Mouse (Mus musculus) c-Kit-positive CD71-positive TER-119-negative erythroid progenitor cells, embryonic 14.5 days (primary cell): Measurements from ENCODE around the gene Pard3b.

Experiments used
- DNase-seq: peaks from one replicate; pipeline ENCODE4 v3.0.0-alpha.2; 2013; ENCODE audit warnings: low read depth

Gene Pard3b

DNA sequence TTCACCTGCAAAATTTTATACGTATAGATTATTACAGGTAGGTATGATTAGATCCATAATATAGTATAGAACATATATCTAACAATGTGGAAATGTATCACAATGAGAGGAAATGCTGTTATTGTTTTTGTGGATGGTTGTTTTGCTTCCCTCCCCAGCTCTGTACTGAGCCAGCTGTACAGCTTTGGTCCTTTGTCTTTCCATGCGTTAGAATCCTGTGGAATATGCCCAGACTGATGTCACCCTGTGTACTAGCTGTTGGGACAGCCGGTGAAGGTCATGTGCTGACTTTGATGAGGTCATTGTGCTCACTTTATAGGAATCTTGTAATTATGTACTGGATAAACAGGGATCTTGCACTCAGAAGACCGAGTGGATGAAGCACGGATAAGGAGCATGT is 286.9 kb downstream of the Pard3b start:
- DNase-seq = no peak

- no peak for DNase-seq
These were observed 289.6 kb downstream of the Pard3b start for GRCm38 (mm10) chr1:61928131-61928761.

- no peak for DNase-seq
These were observed 294.9 kb downstream of the Pard3b start for GRCm38 (mm10) chr1:61933574-61933973.

DNA sequence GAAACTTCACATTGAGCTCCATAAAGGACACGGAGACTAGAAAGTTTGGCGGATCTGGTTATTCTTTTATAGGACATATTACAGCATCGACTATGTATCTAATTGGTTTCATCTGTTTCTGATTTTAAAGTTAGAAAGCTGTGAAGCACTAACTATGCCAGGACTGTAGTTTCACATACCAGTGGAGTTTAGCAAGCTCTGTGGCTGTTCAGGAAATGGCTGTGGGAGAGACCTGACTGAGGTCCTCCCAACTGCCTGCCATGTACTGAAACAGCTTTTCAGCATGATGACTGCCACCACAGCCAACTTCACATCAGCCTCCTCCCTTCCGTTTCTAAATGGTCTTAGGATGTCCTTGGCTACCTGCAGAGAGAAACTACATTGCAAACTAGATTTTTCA is 296.1 kb downstream of the Pard3b start:
- no peak for DNase-seq

- no peak for DNase-seq
These were observed 301.3 kb downstream of the Pard3b start for GRCm38 (mm10) chr1:61939882-61940281.

- no peak for DNase-seq
These were observed 322.9 kb downstream of the Pard3b start for GRCm38 (mm10) chr1:61961533-61961932.

GRCm38 (mm10) chr1:61962571-61962970 is 323.9 kb downstream of the Pard3b start:
- DNase-seq = no peak

GRCm38 (mm10) chr1:61967124-61967523 is 328.5 kb downstream of the Pard3b start:
- no peak for DNase-seq

GRCm38 (mm10) chr1:61967807-61968206 is 329.2 kb downstream of the Pard3b start:
- DNase-seq = no peak

DNA sequence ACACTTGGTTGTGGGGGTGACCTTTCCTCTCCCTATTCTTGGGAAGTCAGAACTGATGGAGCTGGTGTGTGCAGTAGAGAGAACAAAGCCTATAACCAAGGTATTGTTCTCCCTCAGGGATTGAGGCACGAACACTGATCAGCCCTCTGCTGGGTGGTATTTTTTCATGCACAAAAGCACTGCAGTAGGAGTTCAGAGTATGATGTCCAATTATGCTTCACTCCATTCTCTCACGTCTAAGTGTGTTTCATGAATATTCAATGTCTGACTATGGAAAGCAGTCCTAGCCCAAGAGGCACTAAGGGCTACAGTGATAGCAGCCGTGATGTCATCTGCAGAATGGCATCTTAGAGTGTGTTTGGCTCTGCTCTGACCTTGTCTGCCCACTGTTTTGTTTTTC is 359.1 kb downstream of the Pard3b start:
- no peak for DNase-seq

GRCm38 (mm10) chr1:62008811-62009210 is 370.2 kb downstream of the Pard3b start:
- DNase-seq = no peak

GRCm38 (mm10) chr1:62011712-62012111 is 373.1 kb downstream of the Pard3b start:
- no peak for DNase-seq

DNA sequence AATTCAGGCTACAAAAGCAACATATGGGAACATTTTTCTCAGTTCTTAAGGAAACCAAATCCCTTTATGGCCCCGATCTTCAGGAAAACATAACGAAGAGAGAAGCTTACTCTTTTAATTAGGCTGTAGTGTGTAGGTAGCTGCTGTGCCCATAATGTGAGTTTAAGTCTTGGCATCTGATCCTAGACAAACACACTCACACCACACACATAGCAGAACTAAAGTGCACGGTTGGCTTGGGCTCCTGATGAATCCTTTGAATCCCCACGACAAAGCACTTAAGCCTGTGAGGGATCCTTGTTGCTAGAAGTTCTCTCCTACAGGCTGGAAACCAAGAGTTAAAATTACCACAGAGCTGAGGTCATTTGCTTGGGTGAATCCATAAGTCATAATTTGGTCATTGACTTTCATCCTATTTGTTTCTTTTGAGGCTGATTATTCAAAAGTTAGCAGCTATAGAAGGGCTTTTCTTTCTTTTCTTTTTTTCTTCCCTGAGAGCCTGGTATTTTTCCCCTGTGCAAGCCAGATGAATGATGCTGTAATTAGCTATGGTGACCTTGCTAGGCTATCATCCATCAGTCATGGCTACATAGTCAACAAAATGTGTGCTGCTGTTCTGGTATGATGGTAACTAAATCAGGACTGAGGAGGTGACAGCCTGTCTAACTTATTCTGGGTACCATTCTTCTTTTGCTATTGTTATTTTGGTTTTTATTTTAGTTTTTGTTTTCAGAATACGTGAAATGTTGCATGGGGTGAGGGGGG is 378.1 kb downstream of the Pard3b start:
- DNase-seq = no peak

- no peak for DNase-seq
These were observed 379.7 kb downstream of the Pard3b start for GRCm38 (mm10) chr1:62018276-62018675.

- DNase-seq = no peak
These were observed 381.1 kb downstream of the Pard3b start for GRCm38 (mm10) chr1:62019743-62020142.

DNA sequence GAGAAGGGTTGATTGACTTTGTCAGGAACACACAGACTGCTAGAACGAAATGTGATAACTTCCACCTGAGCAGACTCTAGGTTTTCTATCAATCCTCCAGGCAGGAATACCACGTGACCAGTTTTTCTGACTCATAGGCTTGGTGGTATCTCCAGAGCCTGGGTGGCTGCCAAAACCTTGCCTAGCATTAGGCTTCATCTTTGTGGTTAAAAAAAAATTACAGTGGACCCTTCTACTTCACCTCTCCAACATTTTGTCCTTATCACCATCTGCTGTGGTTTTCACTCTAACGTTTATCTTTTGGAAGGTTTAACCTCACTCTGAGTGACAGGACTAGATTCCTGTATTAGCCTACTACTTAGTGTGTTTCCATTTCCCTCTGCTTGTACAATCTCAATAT is 403.1 kb downstream of the Pard3b start:
- DNase-seq = no peak

DNA sequence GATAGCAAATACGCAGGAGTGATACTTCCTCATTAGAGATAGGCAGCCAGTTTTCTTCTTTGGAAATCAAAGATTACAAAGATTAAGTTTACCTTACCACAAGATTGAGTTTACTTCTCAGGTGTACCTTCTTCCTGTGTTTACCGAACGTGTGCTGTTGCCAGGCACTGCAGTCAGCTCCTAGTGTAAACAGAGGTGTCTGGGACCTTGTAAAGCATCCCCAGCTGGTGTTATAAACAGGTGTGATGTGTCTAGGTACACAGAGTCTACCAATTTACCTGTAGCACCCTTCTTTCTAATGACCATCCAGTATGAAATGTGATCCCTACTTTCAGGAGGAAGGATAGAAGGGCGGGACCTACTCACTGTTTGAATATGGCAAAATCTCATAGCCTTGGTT is 410.0 kb downstream of the Pard3b start:
- DNase-seq = no peak

DNA sequence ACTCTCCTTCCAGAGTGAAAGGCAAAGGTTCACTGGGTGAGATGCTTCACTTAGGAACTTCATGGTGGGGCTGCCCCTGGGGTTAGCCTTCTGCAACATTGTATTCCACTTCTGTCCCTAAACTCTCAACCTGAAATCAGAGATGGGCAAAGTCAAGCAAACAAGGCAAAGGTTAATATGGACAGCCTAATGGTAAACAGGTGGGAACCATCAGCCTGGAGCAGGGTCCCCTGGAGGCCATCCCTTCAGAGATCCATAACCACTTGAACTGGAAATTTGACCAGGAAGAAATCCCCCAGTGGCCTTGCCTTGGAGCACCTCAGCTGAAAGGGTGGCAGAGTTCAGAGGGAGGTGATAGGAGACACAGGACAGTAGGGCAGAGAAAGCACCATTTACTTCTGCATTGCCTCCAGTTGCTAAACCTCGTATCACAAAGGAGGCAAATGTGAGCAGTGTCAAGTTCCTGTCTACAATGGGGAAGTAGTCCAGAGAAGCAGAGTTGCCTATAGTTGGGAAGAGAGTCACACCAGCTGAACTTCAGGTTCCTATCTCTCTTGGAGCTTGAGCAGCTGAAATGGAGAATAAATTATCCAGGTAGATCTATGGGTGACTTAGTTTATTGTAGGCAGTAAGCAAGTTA is 412.7 kb downstream of the Pard3b start:
- no peak for DNase-seq

DNA sequence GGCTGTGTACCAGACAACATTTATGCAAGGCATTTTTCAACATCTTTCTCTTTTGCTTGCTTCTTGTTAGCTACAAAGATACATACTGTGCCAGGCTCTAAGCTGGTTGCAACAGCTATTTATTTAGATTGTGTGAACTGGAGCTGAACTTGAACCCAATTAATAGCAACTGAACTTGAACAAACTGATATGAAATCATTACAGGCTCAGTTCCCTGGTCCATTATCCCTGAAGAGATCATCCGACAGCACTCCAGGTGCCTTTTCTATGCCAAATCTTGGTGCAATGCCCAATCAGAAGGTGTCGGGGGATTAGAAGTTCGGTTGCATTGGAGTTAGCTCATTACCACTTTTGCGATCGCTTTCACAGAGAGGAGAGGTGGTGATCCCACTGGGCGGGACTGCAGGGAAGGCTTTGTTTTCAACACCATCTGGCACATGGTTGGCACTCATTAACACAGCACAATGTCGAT is 414.6 kb downstream of the Pard3b start:
- DNase-seq = no peak

DNA sequence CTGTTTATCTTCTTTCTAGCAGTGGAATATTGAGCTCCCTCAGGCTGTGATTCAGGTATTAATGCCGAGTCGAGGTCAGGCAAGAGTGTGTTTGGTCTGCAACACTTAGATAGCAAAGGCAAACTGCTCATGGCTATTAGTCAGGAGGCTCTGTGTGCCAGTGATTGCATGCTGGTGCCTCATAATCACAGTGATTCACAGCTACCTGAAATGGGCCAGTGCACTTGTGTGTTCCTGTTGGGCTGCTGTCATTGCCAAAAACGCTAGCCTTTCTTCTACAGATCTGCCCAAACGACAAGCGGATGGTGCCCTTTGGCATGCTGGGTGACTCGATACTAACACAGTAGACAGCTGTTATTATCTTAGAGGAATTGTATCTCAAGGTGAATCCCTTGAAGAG is 416.7 kb downstream of the Pard3b start:
- DNase-seq = no peak

DNA sequence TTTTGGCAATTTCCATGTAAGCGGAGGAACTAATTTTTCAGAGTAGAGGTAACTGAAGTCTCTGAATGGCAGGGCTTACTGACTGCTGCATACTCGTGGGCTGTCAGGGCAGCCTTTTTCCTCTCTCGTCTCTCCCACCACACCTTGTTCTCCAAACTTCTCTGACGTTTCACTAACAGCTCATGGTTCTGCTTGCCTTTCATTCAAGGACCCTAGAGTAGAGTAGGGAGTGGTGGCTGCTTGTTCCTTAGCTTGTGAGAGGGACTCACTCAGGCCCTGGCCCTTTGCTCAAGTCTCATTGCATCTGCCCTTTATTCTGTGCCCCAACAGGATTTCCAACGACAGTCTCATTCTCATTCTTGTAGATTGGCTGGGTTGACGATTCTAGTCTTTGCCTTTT is 432.0 kb downstream of the Pard3b start:
- no peak for DNase-seq

DNA sequence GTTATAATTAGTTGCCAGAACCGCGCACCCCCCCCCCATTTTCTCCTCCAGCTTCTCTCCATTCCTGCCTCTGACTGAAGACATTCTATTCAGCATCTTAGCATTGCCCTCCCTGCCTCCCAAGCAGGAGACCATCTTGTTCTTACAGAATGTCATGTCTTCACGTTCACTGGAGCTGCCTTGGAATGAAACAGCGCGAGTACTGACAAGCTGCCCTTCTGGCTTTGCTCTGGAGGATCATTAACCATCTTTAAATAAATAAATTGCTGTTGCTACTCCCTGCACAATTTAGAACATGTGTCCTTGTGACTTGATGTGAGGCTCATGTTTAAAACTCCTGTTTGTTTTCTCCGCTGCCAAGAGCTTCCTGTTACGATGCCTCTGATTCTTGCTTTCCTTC is 432.5 kb downstream of the Pard3b start:
- no peak for DNase-seq

DNA sequence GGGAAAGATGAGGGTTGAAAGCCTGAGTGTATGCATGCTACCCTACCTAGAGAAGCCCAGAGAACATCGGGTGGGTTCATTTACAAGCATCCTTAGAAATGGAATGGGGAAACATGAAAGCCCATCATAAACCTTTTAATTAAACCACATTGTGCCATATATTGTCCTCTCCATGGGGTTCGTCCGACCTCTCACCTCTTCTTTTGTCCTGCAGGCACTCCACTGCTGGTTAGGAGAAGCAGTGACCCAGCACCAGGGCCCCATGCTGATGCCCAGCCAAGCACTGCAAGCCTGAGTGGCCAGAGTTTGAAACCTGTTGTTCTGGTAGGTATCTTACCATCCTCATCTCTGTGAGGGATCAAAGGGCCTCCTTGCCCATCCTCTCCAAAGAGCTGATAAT is 437.5 kb downstream of the Pard3b start:
- no peak for DNase-seq
